Mouse (Mus musculus) cerebellum, postnatal 14 days (tissue): Measurements from ENCODE around the gene Ccr2.
A peak's percentile ranks its signal among the peaks of the same experiment; 100 is the strongest.
"Not testable (repeated sequence)": the region's sequence is repeated elsewhere in the genome, so short reads cannot be mapped to it uniquely, and the experiment has no call there.

Source experiments
- DNase-seq, 2 experiments: peaks; one replicate each; pipeline ENCODE4 v3.0.0; 2021; ENCODE audit warnings: mixed read lengths in 2 of 2

The Ccr2 gene

GRCm38 (mm10) chr9:124101723-124102122, at the start of gene Ccr2:
TSS of gene Ccr2 (plus strand) at chr9:124101950.
- no peak for DNase-seq

- no peak for DNase-seq
Observed at GRCm38 (mm10) chr9:124053532-124053931, 48.2 kb upstream of the Ccr2 start.

DNA sequence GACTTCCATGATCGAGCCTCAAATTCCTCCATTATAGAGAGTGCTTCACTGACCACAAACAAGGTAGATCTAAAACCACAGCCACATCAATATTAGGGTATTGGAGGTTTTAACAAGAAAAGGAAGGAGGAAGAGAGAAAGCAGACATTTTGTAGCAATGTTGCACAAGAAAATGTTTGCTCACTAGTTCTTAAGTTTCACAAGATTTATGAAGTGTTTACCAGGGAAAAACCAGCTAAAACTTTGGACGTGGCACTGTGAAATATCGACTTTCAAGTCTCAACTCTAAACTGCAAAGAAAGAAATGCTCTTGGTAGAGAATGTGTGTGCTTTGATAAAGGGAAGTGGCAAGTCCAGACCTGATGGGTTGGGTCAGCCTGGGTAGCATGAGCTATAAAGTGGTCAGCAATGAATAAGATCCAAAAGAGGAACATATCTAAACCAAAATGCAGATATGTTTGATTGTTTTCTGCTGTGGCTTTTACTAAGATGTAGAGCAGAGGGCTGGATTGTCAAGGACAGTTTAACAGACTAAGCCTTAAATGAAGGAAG, 45.5 kb upstream of the Ccr2 start:
- DNase-seq = no peak

GRCm38 (mm10) chr9:124059660-124060352, 41.9 kb upstream of the Ccr2 start:
- no peak for DNase-seq

GRCm38 (mm10) chr9:124061474-124062432, 40.0 kb upstream of the Ccr2 start:
- not testable (repeated sequence) for DNase-seq

DNA sequence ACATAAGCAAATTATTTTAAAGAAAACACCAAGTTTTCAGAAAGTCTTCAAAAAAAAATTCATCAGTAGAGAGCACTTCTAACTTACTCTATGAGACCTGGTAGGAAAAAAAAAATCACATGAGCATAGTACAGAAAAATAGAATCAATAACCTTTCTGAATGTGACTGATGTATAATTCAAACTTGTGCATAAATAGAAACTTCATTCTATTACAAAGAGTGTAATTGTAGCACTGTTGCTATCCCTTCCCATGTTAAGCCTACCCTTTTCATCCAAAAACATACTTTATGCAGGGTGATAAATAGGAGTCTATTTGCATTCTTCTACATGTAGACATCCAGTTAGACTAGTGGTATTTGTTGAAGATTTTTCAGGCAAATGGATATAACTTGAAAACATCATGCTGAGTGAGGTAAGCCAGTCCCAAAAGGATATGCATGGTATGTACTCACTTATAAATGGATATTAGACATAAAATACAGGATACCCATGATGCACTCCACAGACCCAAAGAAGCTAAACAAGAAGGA, 35.1 kb upstream of the Ccr2 start:
- no peak for DNase-seq

GRCm38 (mm10) chr9:124068098-124069058, 33.4 kb upstream of the Ccr2 start:
- DNase-seq = no peak

DNA sequence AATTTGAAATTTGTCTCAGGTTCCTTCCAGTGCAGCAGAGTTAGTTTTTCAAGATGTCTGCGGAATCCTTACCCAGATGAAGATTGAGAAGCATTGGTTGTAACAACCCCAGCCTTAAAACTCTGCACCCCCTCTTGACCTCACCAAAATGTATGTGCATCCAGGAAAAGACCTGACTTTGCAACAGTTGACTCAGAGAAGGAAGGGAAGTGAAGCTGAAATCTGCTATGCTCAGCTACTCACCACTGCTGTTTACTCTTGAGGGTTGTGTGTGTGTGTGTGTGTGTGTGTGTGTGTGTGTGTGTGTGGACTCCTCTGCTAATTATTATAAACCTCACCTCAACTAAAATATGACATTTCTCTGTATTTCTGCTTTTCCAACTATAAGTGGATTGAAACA, 30.2 kb upstream of the Ccr2 start:
- no peak for DNase-seq

- DNase-seq = no peak
Observed at GRCm38 (mm10) chr9:124079803-124080202, 21.9 kb upstream of the Ccr2 start.

- not testable (repeated sequence) for DNase-seq
Observed at GRCm38 (mm10) chr9:124080471-124080870, 21.3 kb upstream of the Ccr2 start.

DNA sequence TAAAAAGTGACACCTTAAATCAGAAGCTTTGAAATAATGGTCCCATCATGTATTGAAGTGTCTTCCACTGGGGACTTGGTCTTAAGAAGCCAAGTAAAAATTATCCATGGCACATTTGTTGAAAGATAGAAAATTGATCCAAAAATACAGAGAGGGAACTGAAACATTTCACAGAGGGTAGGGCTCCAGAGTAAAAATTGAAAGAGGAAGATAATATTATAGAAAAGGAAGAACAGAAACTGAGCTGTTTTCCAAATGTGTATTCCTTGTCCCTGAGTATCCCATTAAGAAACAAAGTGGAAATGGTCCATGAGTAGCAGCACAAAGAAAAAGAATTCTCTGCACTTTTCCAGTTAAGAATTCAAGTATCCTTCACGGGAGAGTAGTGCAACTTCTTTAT, 11.3 kb upstream of the Ccr2 start:
- no peak for DNase-seq

DNA sequence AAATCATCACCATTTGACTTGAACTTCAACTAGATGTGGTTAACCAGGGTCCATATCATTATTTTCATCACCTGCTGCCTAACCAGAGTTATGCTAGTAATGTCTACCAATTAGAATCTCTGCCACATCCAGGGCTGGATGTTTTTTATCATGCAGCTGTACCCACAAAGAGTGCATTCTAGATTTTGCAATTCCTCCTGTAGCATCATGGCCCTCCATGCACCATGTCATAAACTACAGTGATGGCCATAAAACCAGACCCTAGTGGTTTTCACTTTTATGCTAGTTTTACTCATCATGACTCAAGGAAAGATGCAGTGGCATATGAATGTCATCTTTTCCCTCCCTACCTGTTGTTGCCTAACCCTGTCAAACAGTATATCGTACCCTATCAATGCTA, 2.6 kb upstream of the Ccr2 start:
- DNase-seq = no peak

DNA sequence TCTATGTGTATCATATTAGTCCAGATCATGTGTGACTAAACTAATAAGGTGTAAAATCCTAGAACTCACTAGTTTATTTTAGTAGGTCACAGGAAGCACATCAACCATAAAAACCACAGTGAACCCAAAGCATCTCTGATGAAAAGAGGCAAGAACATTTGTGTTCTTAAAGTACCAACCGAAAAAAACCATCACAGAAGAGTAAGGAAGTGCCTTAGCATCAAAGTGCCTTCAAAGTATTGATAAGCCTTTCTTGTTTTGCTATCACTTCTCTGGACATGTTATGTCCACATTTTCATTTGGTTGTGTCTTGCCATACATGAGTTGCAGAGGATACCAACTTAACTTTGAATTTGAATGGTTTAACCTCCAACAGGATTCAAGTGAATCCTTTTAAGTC, 1.4 kb upstream of the Ccr2 start:
- no peak for DNase-seq

GRCm38 (mm10) chr9:124103199-124103598, 1.4 kb downstream of the Ccr2 start:
- DNase-seq = no peak

DNA sequence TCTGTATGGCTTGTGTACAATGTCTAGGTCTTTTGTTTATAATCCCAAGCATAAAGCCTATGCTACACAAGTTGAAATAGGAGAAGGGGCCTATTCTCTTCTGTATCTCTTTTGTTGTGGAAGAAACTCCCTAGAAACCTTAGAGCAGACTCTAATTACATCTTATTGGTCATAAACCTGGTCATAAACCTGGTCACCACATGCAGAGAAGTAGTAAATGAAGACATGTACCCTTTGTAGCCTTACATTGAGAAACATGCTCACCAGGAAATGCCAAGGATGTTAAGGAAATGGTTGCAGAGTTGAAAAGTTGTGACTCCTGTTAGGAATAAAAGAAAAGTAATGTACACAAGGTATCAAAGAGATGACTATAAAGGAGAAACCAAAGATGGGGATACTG, 3.4 kb downstream of the Ccr2 start:
- no peak for DNase-seq

- DNase-seq = no peak
Observed at GRCm38 (mm10) chr9:124107232-124107631, 5.5 kb downstream of the Ccr2 start.

- DNase-seq = no peak
Observed at GRCm38 (mm10) chr9:124108356-124109127, 6.8 kb downstream of the Ccr2 start.

DNA sequence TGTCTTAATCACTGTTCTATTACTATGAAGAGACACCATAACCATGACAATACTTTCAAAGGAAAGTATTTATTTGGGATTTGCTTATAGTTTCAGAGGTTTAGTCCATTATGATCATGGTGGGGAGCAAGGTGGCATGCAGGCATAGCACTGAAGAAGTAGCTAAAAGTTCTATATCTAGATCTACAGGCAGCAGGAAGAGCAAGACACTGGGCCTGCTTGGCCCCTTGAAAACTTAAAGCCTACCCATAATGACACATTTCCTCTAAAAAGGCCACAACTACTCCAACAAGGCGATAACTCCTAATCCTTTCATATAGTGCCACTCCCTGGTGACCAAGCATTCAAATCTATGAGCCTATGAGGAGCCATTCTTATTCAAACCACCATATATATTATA, 10.2 kb downstream of the Ccr2 start:
- no peak for DNase-seq

- DNase-seq = no peak
Observed at GRCm38 (mm10) chr9:124112591-124113239, 11.0 kb downstream of the Ccr2 start.

- DNase-seq = no peak
Observed at GRCm38 (mm10) chr9:124113777-124114176, 12.0 kb downstream of the Ccr2 start.

DNA sequence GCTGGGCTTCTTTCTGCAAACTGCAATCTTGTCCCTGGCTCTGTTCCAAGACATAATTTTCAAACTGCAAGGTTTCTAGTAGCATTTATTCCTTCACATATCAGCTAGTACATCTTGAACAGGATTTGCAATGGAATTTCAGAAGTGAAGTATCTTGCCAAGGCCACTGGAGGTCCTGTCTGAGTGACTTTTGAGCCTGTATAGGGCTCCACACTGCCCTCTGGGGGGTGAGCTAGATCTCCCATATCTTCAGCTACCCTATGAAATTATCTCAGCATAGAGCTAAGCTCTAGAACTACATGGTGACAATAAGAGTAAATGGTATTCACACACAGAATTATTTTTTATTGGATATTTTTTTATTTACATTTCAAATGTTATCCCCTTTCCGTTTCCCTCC, 16.7 kb downstream of the Ccr2 start:
- DNase-seq = peak in 1 of 2 experiments; percentile 4
